Mouse (Mus musculus): Measurements from ENCODE around the gene Lmna.

The Lmna gene

DNA sequence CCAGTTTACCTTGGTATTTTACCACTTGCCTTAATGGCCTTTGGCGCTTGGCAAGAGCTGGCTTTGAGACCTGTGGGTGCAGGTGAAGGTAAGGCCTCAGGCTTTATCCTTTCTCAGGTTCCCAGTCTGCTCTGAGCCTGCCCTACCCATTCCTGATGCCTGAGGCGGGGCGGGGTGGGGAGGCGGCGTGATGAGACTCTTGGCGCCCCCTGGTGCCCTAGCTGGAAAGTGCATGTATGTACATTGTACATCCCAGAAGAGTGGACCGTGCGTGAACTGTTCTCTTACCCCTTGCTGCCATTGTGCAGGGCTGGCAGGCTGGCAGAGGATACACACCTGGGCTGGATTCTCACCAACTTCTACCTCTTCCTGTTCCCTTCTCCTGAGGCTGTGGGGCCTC is 32.0 kb downstream of the Lmna start:
- DNase-seq (ENCODE audit: extremely low read depth, low read depth, low spot score), result no peak

- DNase-seq (ENCODE audit: extremely low read depth, low read depth, low spot score), result no peak
Measured at GRCm38 (mm10) chr3:88476403-88476802, 33.4 kb downstream of the Lmna start.

DNA sequence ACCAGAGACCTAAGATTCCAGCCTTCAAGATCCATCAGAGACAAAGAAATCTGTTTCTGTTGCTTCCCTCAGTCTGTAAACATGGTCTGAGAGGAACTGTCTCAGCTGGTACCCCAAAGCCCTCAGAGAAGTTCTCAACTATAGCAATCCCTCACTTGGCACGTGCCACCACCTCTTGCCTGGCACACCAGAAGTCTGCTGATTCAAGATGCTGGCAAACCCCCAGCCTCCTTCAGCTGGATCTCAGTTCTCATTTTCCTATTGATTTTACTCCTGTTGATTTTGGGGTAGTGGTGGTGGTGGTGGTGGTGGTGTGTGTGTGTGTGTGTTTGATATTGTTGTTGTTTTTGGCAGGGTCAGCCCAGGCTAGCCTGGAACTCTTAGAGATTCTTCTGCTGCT is 36.2 kb downstream of the Lmna start:
- DNase-seq (ENCODE audit: extremely low read depth, low read depth, low spot score), result no peak

- no peak for DNase-seq (ENCODE audit: extremely low read depth, low read depth, low spot score)
Measured at GRCm38 (mm10) chr3:88473020-88473419, 36.7 kb downstream of the Lmna start.

DNA sequence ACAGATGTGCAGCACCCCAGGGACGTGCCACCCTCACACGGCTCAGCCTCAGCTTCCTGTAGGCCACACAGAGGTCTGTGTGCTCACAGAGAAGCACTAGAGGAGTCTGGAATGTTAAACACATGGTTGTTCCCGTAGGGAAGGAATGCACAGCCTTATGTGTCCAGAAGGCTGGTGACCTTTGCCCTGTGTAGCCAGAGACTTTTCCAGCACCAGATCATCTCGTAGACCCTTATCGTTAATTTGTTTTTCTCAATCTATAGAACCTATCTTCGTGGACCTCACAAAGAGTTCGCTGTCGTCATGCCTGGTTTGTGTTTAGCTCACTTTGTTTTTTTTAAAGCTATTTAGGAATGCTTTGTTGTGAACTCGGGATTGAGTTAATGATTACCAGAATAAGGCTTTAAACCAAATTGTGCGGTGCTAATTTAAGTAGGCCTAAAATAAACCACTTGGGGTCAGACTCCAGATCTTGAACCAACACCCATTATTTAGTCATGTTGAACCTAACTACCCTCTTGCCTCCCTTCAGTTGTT is 38.7 kb downstream of the Lmna start:
- DNase-seq (ENCODE audit: extremely low read depth, low read depth, low spot score), result no peak

DNA sequence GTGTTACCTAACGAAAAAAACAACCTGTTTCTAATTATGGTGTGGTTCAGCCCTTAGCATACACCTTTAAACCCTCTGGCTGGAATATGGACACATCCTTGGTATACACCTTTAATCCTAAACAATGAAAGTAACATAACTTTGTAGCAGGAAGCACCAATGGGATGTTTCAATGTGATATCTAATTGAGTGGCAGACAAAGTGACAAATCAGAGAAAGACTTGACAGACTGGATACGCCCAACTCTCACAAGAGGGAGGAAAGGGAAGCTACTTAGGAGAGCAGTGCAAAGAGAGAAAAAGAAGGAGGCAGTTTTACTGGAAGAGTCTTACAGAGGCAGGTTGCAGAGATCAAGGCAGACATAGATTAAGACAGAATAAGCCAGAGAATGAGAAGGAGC is 40.3 kb downstream of the Lmna start:
- DNase-seq (ENCODE audit: extremely low read depth, low read depth, low spot score), result no peak

DNA sequence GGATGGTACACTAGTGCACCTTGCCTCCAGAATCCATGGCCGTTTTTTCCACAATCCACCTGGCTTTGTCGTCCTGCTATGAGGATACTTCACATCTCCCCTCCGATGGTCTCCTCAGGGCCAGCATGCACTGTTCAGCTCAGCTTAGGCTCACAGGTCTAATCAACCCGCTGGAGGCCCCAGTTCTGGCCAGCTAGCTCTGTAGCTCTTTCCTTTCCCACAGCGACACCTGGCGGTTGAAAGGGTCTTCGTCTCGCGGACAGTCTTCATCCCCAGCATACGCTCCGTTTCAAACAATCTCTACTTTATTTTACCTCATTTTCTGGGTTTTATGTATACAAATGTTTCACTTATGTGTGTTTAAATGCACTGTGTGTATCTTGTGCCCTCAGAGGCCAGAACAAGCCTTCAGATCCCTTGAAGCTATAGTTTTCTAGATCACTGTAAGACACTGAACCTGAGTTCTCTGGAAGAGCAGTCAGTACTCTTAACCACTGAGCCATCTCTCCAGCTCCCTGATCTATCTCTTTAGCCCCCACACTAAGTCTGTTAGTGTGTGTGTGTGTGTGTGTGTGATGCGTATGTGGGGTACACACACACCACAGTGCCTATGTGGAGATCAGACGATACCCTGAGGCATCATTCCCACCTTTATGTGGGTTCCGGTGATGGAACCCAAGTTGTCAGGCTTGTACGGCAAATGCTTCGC is 42.5 kb downstream of the Lmna start:
- no peak for DNase-seq (ENCODE audit: extremely low read depth, low read depth, low spot score)

GRCm38 (mm10) chr3:88465127-88465526 is 44.6 kb downstream of the Lmna start:
- DNase-seq (ENCODE audit: extremely low read depth, low read depth, low spot score), result no peak

GRCm38 (mm10) chr3:88464425-88464824 is 45.3 kb downstream of the Lmna start:
- DNase-seq (ENCODE audit: extremely low read depth, low read depth, low spot score), result no peak

DNA sequence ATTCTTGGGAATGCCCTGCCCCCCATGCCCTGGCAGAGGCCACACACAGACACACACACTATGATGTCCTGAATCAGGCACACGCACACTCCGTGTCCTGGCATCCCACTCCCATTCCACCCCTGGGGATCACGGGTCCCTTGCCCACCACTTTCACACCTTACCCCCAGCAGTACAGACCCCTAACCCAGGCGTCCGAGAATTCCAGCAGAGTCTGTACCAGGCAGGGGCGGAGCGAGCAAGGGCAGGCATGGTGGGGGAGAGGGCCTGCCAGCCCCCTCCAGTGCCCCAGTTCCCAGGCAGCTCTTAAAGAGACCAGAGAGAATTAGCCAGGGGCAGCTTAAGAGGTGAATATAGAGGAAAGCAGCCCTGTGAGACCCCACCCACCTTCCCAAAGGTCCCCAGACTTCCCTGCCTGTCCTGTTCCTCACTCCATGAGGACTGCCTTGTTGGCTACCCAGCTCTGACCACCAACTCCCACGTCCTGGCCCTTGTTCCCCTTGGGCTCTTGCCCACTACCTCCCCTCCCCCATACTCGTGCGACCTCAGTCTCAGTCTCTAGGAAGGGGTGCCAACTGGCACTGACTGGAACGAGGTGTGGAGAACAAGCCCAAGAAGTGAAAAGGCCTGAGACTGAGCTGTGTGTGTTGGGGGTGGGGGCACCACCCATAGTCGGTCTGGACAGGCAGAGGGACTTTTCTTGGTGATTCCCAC is 48.6 kb downstream of the Lmna start, which contains the start of gene Sema4a:
Gene Sema4a (minus strand): TSS at position 200 of the 714 bp plus-strand sequence.
- no peak for DNase-seq (ENCODE audit: extremely low read depth, low read depth, low spot score)

- DNase-seq (ENCODE audit: extremely low read depth, low read depth, low spot score), result no peak
Measured at GRCm38 (mm10) chr3:88460029-88460428, 49.7 kb downstream of the Lmna start.

DNA sequence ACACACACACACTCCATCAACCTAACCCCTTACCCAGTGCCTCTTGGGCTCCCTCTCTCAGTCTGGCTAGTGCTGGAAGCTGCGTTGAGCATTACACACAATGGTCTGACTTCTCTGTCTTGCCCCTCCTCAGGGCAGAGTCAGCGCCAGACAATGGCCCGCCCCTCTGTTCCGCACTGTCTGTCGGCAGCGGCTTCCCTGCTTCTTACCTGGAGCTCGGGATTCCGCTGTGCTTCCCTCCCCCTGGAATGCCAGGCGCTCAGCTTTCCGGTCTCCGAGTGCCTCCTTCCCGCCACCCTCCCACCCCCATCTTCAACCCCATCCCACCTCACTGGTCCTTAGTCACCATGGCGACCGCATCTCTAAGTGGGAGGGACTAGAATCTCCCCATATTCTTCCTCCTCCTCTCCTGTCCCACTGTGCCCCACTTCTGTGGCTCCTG is 51.0 kb downstream of the Lmna start:
- no peak for DNase-seq (ENCODE audit: extremely low read depth, low read depth, low spot score)

DNA sequence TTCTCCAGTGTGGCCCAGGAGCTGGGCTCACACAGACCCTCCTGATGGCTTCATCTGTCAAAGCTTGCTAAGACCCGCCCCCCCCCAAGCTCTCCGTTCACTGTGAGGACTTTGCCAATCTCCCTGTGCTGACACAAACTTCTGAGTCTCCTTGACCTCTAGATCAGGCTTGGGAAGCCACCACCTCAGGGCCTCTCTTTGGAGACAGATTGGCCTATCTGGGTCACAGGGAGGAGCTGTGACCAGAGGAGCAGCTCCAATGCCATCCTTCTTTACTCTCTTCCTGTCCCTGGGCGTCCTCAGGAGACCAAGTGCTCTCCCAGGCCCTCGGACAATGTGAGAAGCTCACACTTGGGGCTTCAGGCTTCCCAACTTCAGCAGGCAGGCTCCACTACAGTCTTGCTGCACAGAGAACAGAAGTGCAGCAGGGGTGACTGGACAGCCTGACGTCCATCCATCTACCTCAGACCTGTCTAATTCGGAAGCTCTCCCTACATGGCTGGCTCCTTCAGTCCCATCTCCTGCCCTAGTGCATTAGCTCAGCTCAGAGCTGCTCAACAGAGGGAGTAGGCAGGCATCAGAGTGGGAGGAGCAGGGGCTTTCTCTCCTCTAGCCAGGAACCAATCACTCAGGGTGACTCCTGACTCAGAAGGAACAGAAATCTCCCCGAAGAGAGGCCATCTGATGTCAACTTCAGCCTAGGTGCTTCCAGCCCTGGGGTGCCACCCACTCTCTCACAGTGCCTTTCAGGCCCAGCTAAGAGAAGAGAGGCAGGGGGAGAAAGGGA is 52.8 kb downstream of the Lmna start:
- no peak for DNase-seq (ENCODE audit: extremely low read depth, low read depth, low spot score)

GRCm38 (mm10) chr3:88456313-88456712 is 53.4 kb downstream of the Lmna start:
- DNase-seq (ENCODE audit: extremely low read depth, low read depth, low spot score), result no peak

- peak; percentile 81 for DNase-seq (ENCODE audit: extremely low read depth, low read depth, low spot score)
Measured at GRCm38 (mm10) chr3:88455588-88456264, 54.0 kb downstream of the Lmna start.

DNA sequence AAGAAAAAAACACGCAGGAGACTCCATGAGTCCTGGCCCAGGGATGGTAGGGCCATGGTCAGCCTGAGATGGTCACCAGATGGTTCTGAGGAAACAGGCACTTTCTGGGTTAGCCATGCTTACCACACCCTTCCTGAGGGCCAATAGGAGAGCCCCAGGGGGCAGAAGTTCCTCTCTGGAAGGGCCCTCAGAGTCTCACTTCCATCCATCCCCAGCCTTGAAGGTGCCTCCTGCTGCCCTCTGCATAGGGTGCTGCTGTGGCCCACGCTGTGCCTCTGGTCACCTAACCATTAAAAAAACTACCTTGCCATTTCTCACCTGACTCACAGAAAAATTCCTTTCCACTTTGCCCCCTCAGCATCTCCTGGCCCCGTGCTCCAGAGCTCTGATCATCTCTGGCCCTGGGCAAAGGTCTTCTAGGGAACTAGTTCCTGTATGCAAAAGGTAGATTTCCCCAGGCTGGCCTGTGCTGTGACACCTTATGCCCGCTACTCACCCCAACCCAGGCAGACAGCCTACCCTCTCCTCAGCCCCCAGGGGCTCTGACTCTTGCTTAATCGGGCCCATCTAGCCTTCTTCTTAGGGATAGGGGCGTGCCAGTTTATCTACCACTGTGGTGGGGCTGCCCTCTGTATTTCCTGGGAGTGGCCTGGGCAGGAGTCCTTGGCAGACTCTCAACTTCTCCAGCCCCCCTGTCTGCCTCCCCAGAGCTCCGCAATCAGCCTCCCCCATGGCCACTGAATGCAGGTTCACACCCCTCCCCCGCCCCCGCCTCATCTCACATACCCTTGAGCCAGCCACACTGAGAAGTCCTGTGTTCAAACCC is 54.8 kb downstream of the Lmna start:
- no peak for DNase-seq (ENCODE audit: extremely low read depth, low read depth, low spot score)

DNA sequence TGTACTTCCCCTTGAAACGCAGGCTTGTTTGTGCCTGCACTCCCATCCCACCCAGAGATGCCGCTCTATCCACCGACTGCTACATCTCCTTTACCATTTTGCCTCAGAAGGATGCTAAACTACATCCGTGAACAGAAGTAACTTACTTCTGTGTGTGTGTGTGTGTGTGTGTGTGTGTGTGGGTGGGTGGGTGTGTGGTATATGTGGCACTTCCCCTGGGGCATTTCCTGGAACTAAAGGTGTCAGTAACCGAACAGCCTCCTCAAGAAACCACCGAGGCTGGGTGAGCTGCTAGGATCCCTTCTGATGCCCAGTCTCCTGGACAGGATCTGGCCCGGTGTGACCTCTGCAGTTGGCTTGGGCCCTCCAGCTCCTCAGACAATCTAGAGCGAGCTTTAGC is 55.8 kb downstream of the Lmna start:
- DNase-seq (ENCODE audit: extremely low read depth, low read depth, low spot score), result no peak

DNA sequence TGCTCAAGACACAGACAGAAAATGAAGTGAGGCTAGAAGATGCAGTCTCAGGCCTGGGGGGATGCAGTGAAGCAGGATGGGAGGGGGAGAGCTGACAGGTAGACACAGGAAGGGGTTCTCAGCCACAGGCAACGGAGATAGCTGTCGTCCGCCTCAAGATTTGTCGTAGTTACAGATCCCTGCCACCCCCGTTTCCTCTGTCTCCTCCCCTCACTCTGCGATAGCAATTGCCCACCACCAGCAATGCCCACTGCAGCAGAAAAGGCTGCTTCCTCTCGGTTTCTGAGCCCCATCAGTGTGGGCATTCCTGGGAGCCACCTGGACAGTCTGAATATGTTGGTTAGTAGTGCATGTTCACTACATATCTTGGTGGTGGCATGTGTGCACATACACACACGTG is 56.4 kb downstream of the Lmna start:
- DNase-seq (ENCODE audit: extremely low read depth, low read depth, low spot score), result no peak

GRCm38 (mm10) chr3:88452716-88453115 is 57.0 kb downstream of the Lmna start:
- DNase-seq (ENCODE audit: extremely low read depth, low read depth, low spot score), result no peak

- DNase-seq (ENCODE audit: extremely low read depth, low read depth, low spot score), result no peak
Measured at GRCm38 (mm10) chr3:88452246-88452645, 57.5 kb downstream of the Lmna start.

All from fat pad, adult 2 months (tissue).